Mouse (Mus musculus) lung, embryonic 16.5 days (tissue): ENCODE measurements at regions not wholly inside any gene's neighbourhood (a gene's known extent, or its start where the extent isn't known, plus 50 kb on each side); places are given as distances from the start of the nearest gene placed in this dataset.

ENCODE experiments used
- ATAC-seq: fragments of 200-750 bp; cut with Nextera tagmentation; 2 replicates; pipeline ENCODE4 v1.8.0; 2017; ENCODE audit warnings: low read depth, mild to moderate bottlenecking, moderate library complexity
- H3K27ac ChIP-seq: fragments of 300-500 bp; sonication (generic); 2 replicates; pipeline ENCODE4 v1.5.1; 2014; ENCODE audit warnings: mild to moderate bottlenecking, control low read depth, low read length
- H3K27me3 ChIP-seq: fragments of 300-500 bp; sonication (generic); 2 replicates; pipeline ENCODE4 v1.6.1; 2014; ENCODE audit warnings: low read depth, low read length, mixed read lengths; ENCODE audit not compliant: control insufficient read depth, insufficient read depth
- H3K36me3 ChIP-seq: fragments of 300-500 bp; sonication (generic); 2 replicates; pipeline ENCODE4 v1.6.1; 2014; ENCODE audit warnings: low read length; ENCODE audit not compliant: control insufficient read depth, insufficient read depth
- H3K4me1 ChIP-seq: fragments of 300-500 bp; sonication (generic); replicated peaks from 2 replicates; pipeline ENCODE4 v1.6.1; 2014; ENCODE audit warnings: low read length, mixed read lengths; ENCODE audit not compliant: control insufficient read depth, insufficient read depth
- H3K4me2 ChIP-seq: fragments of 300-500 bp; sonication (generic); 2 replicates; pipeline ENCODE4 v1.6.1; 2014; ENCODE audit warnings: low read depth, low read length, control low read depth
- H3K4me3 ChIP-seq: fragments of 300-500 bp; sonication (generic); 2 replicates; pipeline ENCODE4 v1.5.1; 2014; ENCODE audit warnings: mild to moderate bottlenecking, low read length, control low read depth
- H3K9ac ChIP-seq: fragments of 300-500 bp; sonication (generic); 2 replicates; pipeline ENCODE4 v1.6.1; 2014; ENCODE audit warnings: low read length, control low read depth
- H3K9me3 ChIP-seq: fragments of 300-500 bp; sonication (generic); 2 replicates; pipeline ENCODE4 v1.6.1; 2016; ENCODE audit warnings: low read length; ENCODE audit not compliant: control insufficient read depth
- WGBS: fragments of 180-500 bp; shearing (Covaris S2); extraction: QIAGEN DNeasy Blood & Tissue Kit; methylation state at CpG from one replicate; pipeline ENCODE4 v1.1.7; 2014; 5-methylcytosine and 5-hydroxymethylcytosine counted together

DNA sequence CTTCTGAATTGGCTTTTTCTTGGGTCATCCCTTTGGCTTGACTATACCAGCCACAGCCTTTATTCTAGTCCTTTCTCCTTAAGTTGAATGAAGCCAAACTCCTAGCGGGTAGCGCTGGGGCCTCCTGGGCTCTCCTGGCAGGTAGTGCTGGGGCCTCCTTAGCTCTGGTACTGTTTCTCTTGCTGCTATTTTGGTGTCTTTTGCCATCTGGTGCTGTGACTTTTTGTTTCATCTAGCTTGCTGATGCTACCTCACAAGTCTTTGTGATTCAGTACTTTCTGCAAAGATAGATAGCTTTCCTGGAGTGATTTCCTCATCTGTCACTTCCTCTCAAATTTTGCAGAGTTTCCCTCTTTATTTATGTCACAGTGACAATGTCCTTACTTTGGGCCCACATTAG, 90.1 kb downstream of the Tmem200c start:
- Histone ChIP-seq H3K4me3 (no peak overlapping the region), H3K27me3 (no peaks in the 10 kb centered on the region), H3K27ac (no peak overlapping the region), H3K4me2 (no peak overlapping the region), H3K4me1 (no peaks in the 10 kb centered on the region), H3K9me3 (no peaks in the 10 kb centered on the region), H3K9ac (no peak overlapping the region), H3K36me3 (no peaks in the 10 kb centered on the region)
- WGBS, result 88% methylated on average over 2 of the region's 2 CpGs
- no peak for ATAC-seq

DNA sequence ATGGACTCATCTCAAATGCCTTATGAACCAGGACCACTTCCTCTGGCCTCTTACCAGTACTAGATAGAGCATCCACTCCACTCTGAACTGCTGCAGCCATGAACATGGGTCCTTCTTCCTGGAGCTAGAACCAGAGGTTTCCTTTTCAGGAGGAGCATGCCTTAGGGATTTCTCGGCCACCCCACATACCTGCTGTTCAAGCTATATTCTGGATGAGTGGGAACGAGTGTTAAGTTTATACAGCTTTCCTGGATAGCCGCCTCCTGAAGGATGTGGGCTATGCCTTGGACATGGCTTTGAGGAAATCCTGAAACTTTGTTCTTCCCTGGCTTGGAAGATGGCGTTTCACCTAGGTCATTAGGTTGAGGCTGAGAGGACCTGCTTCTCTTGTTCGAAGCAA, 91.8 kb downstream of the Tmem200c start:
- Histone ChIP-seq H3K27me3 (no peaks in the 10 kb centered on the region), H3K27ac (no peak overlapping the region), H3K36me3 (no peaks in the 10 kb centered on the region), H3K4me1 (no peaks in the 10 kb centered on the region), H3K9me3 (no peaks in the 10 kb centered on the region), H3K4me3 (no peak overlapping the region), H3K4me2 (no peak overlapping the region), H3K9ac (no peak overlapping the region)
- WGBS, result 86% methylated on average over 5 of the region's 5 CpGs
- ATAC-seq, result no peak

DNA sequence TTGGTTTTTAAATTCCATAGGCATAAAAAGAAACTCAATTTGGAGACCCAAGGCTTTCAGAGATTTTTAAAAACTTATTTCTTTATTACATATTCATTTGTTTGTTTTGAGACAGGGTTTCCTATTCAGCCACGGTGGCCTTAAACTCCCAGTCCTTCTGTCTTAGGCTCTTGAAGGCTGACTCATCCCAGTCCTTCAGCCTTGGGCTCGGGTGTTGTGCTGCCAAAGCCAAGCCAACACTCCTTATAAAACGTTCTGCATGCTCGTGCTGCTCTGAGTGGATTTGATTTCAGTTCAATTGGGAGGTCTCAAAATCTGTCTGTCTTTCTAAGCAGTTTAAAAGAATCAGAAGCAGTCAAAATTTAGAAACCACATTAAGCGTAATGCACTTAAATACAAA, 96.8 kb downstream of the Tmem200c start:
- Histone ChIP-seq H3K27ac (no peak overlapping the region), H3K9me3 (no peaks in the 10 kb centered on the region), H3K4me1 (peaks cover 4% of the 10 kb centered on the region; the same call in 1 of the 2 replicates), H3K36me3 (no peaks in the 10 kb centered on the region), H3K27me3 (no peaks in the 10 kb centered on the region), H3K4me2 (no peak overlapping the region), H3K9ac (no peak overlapping the region), H3K4me3 (no peak overlapping the region)
- WGBS, result 62% methylated on average over 5 of the region's 5 CpGs
- ATAC-seq, result no peak

DNA sequence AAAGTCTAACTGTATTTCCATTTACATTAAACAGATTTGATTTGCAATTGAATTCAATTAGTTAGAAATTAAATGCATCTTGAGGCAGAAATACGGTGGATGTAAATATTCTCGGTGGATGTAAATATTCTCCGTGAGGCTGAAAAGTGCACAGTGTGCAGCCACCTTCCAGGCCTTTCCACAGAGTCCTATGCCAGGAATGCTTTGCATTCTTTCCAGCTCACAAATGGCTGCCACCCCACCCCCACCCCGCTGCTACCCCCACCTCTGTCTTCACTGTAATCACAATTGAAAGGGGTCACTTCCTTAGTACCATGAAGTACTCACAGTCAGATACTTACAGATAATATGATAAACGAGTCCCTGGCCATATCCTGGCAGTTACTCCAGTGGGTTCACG, 101.0 kb downstream of the Tmem200c start:
- 18% methylated on average over 6 of the region's 6 CpGs for WGBS
- Histone ChIP-seq H3K9ac (no peak overlapping the region), H3K36me3 (no peaks in the 10 kb centered on the region), H3K4me3 (no peak overlapping the region), H3K9me3 (no peaks in the 10 kb centered on the region), H3K27ac (no peak overlapping the region), H3K27me3 (no peaks in the 10 kb centered on the region), H3K4me1 (peaks cover 4% of the 10 kb centered on the region; the same call in 1 of the 2 replicates), H3K4me2 (no peak overlapping the region)
- ATAC-seq, result no peak

DNA sequence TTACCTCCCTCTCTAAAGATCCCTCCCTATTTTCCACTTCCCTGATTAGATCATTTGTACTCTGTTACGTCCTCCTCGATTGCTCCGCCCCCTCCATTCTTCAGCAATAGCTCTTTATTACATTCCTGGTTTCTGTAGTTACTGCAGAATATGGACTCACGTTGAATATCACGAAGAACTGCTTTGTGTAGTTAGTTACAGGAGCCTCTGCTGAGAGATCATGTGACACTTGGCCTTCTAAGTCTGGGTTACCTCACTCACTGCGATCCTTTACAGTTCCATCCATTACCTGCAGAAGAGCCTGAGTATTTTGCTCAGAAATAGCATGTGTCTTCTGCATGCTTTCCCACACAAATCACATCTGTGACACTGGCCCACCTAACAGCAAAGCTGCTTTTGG, 102.3 kb downstream of the Tmem200c start:
- no peak overlapping the region for H3K9ac ChIP-seq
- ATAC-seq, result no peak
- H3K9me3 ChIP-seq, result no peaks in the 10 kb centered on the region
- no peaks in the 10 kb centered on the region for H3K36me3 ChIP-seq
- WGBS, result 53% methylated on average over 6 of the region's 6 CpGs
- H3K27me3 ChIP-seq, result no peaks in the 10 kb centered on the region
- no peak overlapping the region for H3K4me3 ChIP-seq
- H3K4me1 ChIP-seq, result peaks cover 4% of the 10 kb centered on the region; the same call in 1 of the 2 replicates
- H3K27ac ChIP-seq, result no peak overlapping the region
- H3K4me2 ChIP-seq, result no peak overlapping the region

- H3K36me3 ChIP-seq, result no peaks in the 10 kb centered on the region
- no peak overlapping the region for H3K4me2 ChIP-seq
- ATAC-seq, result no peak
- no peak overlapping the region for H3K9ac ChIP-seq
- no peaks in the 10 kb centered on the region for H3K4me1 ChIP-seq
- WGBS, result 92% methylated on average over 7 of the region's 7 CpGs
- no peak overlapping the region for H3K27ac ChIP-seq
- H3K27me3 ChIP-seq, result no peaks in the 10 kb centered on the region
- H3K9me3 ChIP-seq, result no peaks in the 10 kb centered on the region
- no peak overlapping the region for H3K4me3 ChIP-seq
These were observed 106.8 kb downstream of the Tmem200c start for GRCm38 (mm10) chr17:68933265-68933664.

GRCm38 (mm10) chr17:68934066-68934465, 107.6 kb downstream of the Tmem200c start:
- Histone ChIP-seq H3K27me3 (no peaks in the 10 kb centered on the region), H3K9ac (no peak overlapping the region), H3K36me3 (no peaks in the 10 kb centered on the region), H3K9me3 (no peaks in the 10 kb centered on the region), H3K4me2 (no peak overlapping the region), H3K4me3 (no peak overlapping the region), H3K4me1 (no peaks in the 10 kb centered on the region), H3K27ac (no peak overlapping the region)
- ATAC-seq, result no peak
- WGBS, result 72% methylated on average over 10 of the region's 10 CpGs

DNA sequence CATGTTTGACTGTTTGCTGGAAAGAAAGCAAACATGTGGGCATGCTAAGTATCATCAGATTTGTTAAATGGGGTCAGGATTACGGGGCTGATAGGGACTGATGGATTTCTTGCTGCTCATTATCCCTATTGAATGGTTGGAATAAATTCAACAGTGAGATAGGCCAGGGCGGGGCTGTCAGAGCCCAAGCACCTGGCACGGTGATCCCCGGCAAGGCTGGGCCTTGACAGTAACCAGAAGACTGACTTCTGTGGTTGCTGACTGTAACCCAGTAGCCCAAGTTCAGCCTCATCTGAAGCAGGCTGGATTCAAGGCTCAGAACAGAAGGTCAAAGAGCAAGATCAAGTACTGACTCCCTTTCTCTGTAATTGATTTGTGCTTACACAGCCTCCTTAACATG, 109.6 kb downstream of the Tmem200c start:
- ATAC-seq, result no peak
- 69% methylated on average over 4 of the region's 4 CpGs for WGBS
- Histone ChIP-seq H3K4me1 (no peaks in the 10 kb centered on the region), H3K4me2 (no peak overlapping the region), H3K36me3 (no peaks in the 10 kb centered on the region), H3K27ac (no peak overlapping the region), H3K27me3 (no peaks in the 10 kb centered on the region), H3K9ac (no peak overlapping the region), H3K9me3 (no peaks in the 10 kb centered on the region), H3K4me3 (no peak overlapping the region)

GRCm38 (mm10) chr17:68956275-68956674, 119.2 kb upstream of the Epb41l3 start:
- H3K27me3 ChIP-seq, result no peaks in the 10 kb centered on the region
- no peak overlapping the region for H3K4me2 ChIP-seq
- H3K36me3 ChIP-seq, result no peaks in the 10 kb centered on the region
- no peak overlapping the region for H3K4me3 ChIP-seq
- H3K9me3 ChIP-seq, result no peaks in the 10 kb centered on the region
- H3K9ac ChIP-seq, result no peak overlapping the region
- WGBS, result 82% methylated on average over 2 of the region's 2 CpGs
- no peak for ATAC-seq
- no peaks in the 10 kb centered on the region for H3K4me1 ChIP-seq
- H3K27ac ChIP-seq, result no peak overlapping the region

DNA sequence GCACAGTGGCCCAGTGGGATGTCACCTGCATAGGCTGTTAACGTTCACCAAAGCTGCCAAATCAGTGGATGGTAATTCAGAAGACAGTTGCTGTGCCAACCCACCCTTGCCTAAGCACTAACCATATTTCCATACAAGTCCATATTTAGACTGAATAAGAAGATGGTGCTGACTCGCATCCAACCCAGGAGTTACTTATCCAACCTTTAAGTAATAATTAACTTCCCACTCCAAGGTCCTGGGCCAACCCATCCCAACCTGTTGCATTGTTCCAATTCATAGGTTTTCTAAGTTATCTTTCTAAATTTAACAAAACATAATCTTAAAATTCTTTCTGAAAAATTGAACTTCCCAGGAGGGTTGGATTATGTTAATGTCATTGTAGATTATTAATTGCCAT, 114.3 kb upstream of the Epb41l3 start:
- Histone ChIP-seq H3K4me3 (no peak overlapping the region), H3K27me3 (no peaks in the 10 kb centered on the region), H3K9me3 (no peaks in the 10 kb centered on the region), H3K27ac (no peak overlapping the region), H3K4me2 (no peak overlapping the region), H3K4me1 (no peaks in the 10 kb centered on the region), H3K9ac (no peak overlapping the region), H3K36me3 (no peaks in the 10 kb centered on the region)
- WGBS, result 72% methylated on average over 2 of the region's 2 CpGs
- no peak for ATAC-seq
